Mouse (Mus musculus): ENCODE measurements around the gene Tdrd6. TPM values are rescaled to one million over a fixed set of nuclear protein-coding genes. Genes with fewer than 3 reads are reported as not detected.

The Tdrd6 gene
- polyA plus RNA-seq, 1 experiment from 2014 or later: 0.04 TPM

DNA sequence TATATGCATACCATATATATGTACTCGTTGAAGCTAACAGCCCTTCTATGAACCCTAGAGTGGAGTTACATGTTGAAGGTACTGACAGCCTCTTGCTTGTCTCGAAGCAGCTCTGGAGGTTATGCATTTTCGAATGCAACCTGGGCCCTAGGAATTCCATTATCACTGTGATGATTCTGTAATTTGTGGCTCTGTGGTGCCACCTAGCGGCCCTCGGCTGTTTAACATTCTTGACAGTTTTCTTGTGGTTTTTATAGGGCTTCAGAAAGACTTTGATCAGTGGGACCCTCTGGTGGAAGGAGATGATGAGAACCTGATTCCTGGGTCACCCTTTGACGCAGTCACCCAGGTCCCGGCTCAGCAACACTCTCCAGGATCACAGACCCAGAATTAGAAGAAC, 18.5 kb downstream of the Tdrd6 start:
- ATAC-seq (ENCODE audit: insufficient number of reproducible peaks, insufficient read depth, low FRiP score, low read depth): no peak
- WGBS: 16% methylated on average over 7 of the region's 7 CpGs
- Histone ChIP-seq H3K27me3 (ENCODE audit: control insufficient read depth, insufficient read depth, low read length) (no peaks in the 10 kb centered on the region), H3K9me3 (ENCODE audit: control insufficient read depth, low read length) (no peaks in the 10 kb centered on the region), H3K4me2 (ENCODE audit: low read length) (no peak overlapping the region), H3K36me3 (ENCODE audit: control insufficient read depth, insufficient read depth, low read length) (no peaks in the 10 kb centered on the region), H3K9ac (ENCODE audit: low read length) (no peak overlapping the region), H3K4me1 (ENCODE audit: control insufficient read depth in 2 of 2, insufficient read depth in 2 of 2, low read length in 2 of 2) (no peaks in the 10 kb centered on the region), H3K27ac (replicated peaks in 1 of 2; ENCODE audit: control insufficient read depth in 1 of 2, insufficient read depth in 1 of 2, low read depth in 2 of 2, low read length in 2 of 2) (no peak overlapping the region), H3K4me3 (ENCODE audit: control insufficient read depth in 1 of 2, insufficient read depth in 1 of 2, low read depth in 1 of 2, low read length in 2 of 2) (no peak overlapping the region)

DNA sequence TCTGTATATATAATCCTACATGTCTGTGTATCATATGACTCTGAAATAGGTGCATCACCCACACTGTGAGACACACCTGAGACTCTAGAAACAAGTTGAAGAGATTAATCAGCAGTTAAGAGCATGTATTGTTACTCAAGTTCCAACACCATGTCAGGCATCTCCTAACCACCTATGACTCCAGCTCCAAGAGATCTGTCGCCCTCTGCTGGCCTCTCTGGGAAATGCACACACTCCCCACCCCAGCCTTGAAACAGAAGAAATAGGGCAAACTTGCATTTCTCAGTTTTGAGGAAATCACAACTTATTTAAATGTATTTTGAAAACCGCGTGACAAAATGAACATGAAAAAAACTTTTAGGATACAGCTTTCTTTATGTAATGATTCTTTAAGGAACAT, 23.4 kb downstream of the Tdrd6 start:
- Histone ChIP-seq H3K36me3 (ENCODE audit: control insufficient read depth, insufficient read depth, low read length) (no peaks in the 10 kb centered on the region), H3K4me1 (ENCODE audit: control insufficient read depth in 2 of 2, insufficient read depth in 2 of 2, low read length in 2 of 2) (no peaks in the 10 kb centered on the region), H3K27me3 (ENCODE audit: control insufficient read depth, insufficient read depth, low read length) (no peaks in the 10 kb centered on the region), H3K27ac (replicated peaks in 1 of 2; ENCODE audit: control insufficient read depth in 1 of 2, insufficient read depth in 1 of 2, low read depth in 2 of 2, low read length in 2 of 2) (no peak overlapping the region), H3K9ac (ENCODE audit: low read length) (no peak overlapping the region), H3K4me2 (ENCODE audit: low read length) (no peak overlapping the region), H3K4me3 (ENCODE audit: control insufficient read depth in 1 of 2, insufficient read depth in 1 of 2, low read depth in 1 of 2, low read length in 2 of 2) (no peak overlapping the region), H3K9me3 (ENCODE audit: control insufficient read depth, low read length) (no peaks in the 10 kb centered on the region)
- no peak for ATAC-seq (ENCODE audit: insufficient number of reproducible peaks, insufficient read depth, low FRiP score, low read depth)
- 11% methylated on average over 3 of the region's 3 CpGs for WGBS

DNA sequence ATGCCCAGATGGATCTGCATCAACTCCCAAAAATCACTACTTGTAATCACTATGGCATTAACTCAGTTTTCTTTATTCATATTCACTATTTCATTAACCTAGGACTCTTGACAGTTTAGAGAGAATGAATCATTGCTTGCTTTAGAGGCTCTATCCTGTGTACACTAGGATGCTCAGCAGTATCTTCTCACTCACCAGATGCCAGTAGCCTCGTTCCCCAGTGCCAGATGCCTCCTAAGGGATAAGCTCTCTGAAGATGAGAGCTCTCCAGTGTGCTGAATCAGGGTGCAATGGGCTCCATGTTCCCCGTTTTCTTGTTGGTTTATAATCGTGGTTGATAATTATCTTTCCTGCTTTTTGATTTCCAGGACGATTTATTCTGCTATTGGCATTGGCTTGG, 31.4 kb downstream of the Tdrd6 start:
- WGBS: 41% methylated on average over 4 of the region's 4 CpGs
- no peaks in the 10 kb centered on the region for H3K4me1 ChIP-seq (ENCODE audit: control insufficient read depth in 2 of 2, insufficient read depth in 2 of 2, low read length in 2 of 2)
- H3K9me3 ChIP-seq (ENCODE audit: control insufficient read depth, low read length): 0 out of 2 replicates have a peak, but pooled peaks cover 5% of the 10 kb centered on the region
- no peak overlapping the region for H3K4me2 ChIP-seq (ENCODE audit: low read length)
- no peak overlapping the region for H3K4me3 ChIP-seq (ENCODE audit: control insufficient read depth in 1 of 2, insufficient read depth in 1 of 2, low read depth in 1 of 2, low read length in 2 of 2)
- H3K36me3 ChIP-seq (ENCODE audit: control insufficient read depth, insufficient read depth, low read length): no peaks in the 10 kb centered on the region
- H3K27ac ChIP-seq (replicated peaks in 1 of 2; ENCODE audit: control insufficient read depth in 1 of 2, insufficient read depth in 1 of 2, low read depth in 2 of 2, low read length in 2 of 2): no peak overlapping the region
- H3K9ac ChIP-seq (ENCODE audit: low read length): no peak overlapping the region
- H3K27me3 ChIP-seq (ENCODE audit: control insufficient read depth, insufficient read depth, low read length): no peaks in the 10 kb centered on the region
- ATAC-seq (ENCODE audit: insufficient number of reproducible peaks, insufficient read depth, low FRiP score, low read depth): no peak

- Histone ChIP-seq H3K9me3 (ENCODE audit: control insufficient read depth, low read length) (0 out of 2 replicates have a peak, but pooled peaks cover 5% of the 10 kb centered on the region), H3K4me1 (ENCODE audit: control insufficient read depth in 2 of 2, insufficient read depth in 2 of 2, low read length in 2 of 2) (no peaks in the 10 kb centered on the region)
Measured at GRCm38 (mm10) chr17:43597742-43598141, 32.4 kb downstream of the Tdrd6 start.

GRCm38 (mm10) chr17:43592296-43593291, 37.5 kb downstream of the Tdrd6 start:
- no peak overlapping the region for H3K4me2 ChIP-seq (ENCODE audit: low read length)
- H3K36me3 ChIP-seq (ENCODE audit: control insufficient read depth, insufficient read depth, low read length): no peaks in the 10 kb centered on the region
- no peak for ATAC-seq (ENCODE audit: insufficient number of reproducible peaks, insufficient read depth, low FRiP score, low read depth)
- no peak overlapping the region for H3K9ac ChIP-seq (ENCODE audit: low read length)
- H3K4me1 ChIP-seq (ENCODE audit: control insufficient read depth in 2 of 2, insufficient read depth in 2 of 2, low read length in 2 of 2): no peaks in the 10 kb centered on the region
- H3K27me3 ChIP-seq (ENCODE audit: control insufficient read depth, insufficient read depth, low read length): no peaks in the 10 kb centered on the region
- 0 out of 2 replicates have a peak, but pooled peaks cover 1% of the 10 kb centered on the region for H3K9me3 ChIP-seq (ENCODE audit: control insufficient read depth, low read length)
- 72% methylated on average over 21 of the region's 21 CpGs for WGBS
- no peak overlapping the region for H3K4me3 ChIP-seq (ENCODE audit: control insufficient read depth in 1 of 2, insufficient read depth in 1 of 2, low read depth in 1 of 2, low read length in 2 of 2)
- H3K27ac ChIP-seq (replicated peaks in 1 of 2; ENCODE audit: control insufficient read depth in 1 of 2, insufficient read depth in 1 of 2, low read depth in 2 of 2, low read length in 2 of 2): no peak overlapping the region

More at GRCm38 (mm10) chr17:43597742-43598141, 32.4 kb downstream of the Tdrd6 start:
- WGBS: 93% methylated on average over 2 of the region's 2 CpGs
- no peak overlapping the region for H3K4me3 ChIP-seq (ENCODE audit: control insufficient read depth in 1 of 2, insufficient read depth in 1 of 2, low read depth in 1 of 2, low read length in 2 of 2)
- no peak overlapping the region for H3K9ac ChIP-seq (ENCODE audit: low read length)
- ATAC-seq (ENCODE audit: insufficient number of reproducible peaks, insufficient read depth, low FRiP score, low read depth): no peak
- H3K27ac ChIP-seq (replicated peaks in 1 of 2; ENCODE audit: control insufficient read depth in 1 of 2, insufficient read depth in 1 of 2, low read depth in 2 of 2, low read length in 2 of 2): no peak overlapping the region
- no peaks in the 10 kb centered on the region for H3K36me3 ChIP-seq (ENCODE audit: control insufficient read depth, insufficient read depth, low read length)
- H3K27me3 ChIP-seq (ENCODE audit: control insufficient read depth, insufficient read depth, low read length): no peaks in the 10 kb centered on the region
- H3K4me2 ChIP-seq (ENCODE audit: low read length): no peak overlapping the region

DNA sequence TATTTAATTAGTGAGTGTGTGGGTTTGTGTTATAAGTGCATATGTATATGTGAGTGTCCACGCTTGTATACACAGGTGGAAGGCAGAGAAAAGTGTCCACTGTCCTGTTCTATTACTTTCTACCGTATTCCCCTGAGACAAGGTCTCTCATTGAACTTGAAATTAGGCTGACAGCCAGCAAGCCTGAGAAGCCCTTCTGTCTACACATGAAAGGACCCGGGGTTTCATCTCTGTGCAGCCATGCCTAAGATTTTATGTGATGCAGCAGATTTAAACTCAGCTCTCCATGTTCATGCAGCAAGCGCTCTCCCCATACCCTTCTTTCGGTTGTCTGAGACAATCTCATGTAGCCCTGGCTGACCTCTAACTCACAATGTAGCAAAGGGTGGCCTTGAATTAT, 39.6 kb downstream of the Tdrd6 start:
- Histone ChIP-seq H3K27me3 (ENCODE audit: control insufficient read depth, insufficient read depth, low read length) (no peaks in the 10 kb centered on the region), H3K9ac (ENCODE audit: low read length) (no peak overlapping the region), H3K9me3 (ENCODE audit: control insufficient read depth, low read length) (no peaks in the 10 kb centered on the region), H3K4me3 (ENCODE audit: control insufficient read depth in 1 of 2, insufficient read depth in 1 of 2, low read depth in 1 of 2, low read length in 2 of 2) (no peak overlapping the region), H3K27ac (replicated peaks in 1 of 2; ENCODE audit: control insufficient read depth in 1 of 2, insufficient read depth in 1 of 2, low read depth in 2 of 2, low read length in 2 of 2) (no peak overlapping the region), H3K4me2 (ENCODE audit: low read length) (no peak overlapping the region), H3K4me1 (ENCODE audit: control insufficient read depth in 2 of 2, insufficient read depth in 2 of 2, low read length in 2 of 2) (no peaks in the 10 kb centered on the region), H3K36me3 (ENCODE audit: control insufficient read depth, insufficient read depth, low read length) (no peaks in the 10 kb centered on the region)
- ATAC-seq (ENCODE audit: insufficient number of reproducible peaks, insufficient read depth, low FRiP score, low read depth): no peak
- 88% methylated on average over 5 of the region's 5 CpGs for WGBS

DNA sequence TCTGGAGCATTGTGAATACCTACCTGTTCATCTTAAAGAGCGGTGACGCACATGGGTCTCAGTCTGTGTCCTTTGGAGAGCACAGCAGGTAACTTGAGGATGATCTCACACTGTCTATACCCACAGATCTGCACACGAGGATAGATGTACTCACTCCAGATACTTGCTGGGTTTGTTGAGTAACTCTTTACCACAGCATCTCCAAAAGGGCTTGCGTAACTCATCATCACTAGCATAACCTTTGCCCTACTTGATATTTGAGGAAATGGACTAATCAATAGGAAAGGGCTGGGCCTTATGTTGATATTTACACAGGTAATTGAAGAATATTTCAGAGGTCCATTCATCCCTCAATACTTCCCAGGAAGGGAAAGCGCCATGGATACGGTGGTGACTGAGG, 40.3 kb downstream of the Tdrd6 start:
- no peak overlapping the region for H3K9ac ChIP-seq (ENCODE audit: low read length)
- no peaks in the 10 kb centered on the region for H3K4me1 ChIP-seq (ENCODE audit: control insufficient read depth in 2 of 2, insufficient read depth in 2 of 2, low read length in 2 of 2)
- no peak overlapping the region for H3K4me3 ChIP-seq (ENCODE audit: control insufficient read depth in 1 of 2, insufficient read depth in 1 of 2, low read depth in 1 of 2, low read length in 2 of 2)
- no peaks in the 10 kb centered on the region for H3K9me3 ChIP-seq (ENCODE audit: control insufficient read depth, low read length)
- no peaks in the 10 kb centered on the region for H3K27me3 ChIP-seq (ENCODE audit: control insufficient read depth, insufficient read depth, low read length)
- no peak for ATAC-seq (ENCODE audit: insufficient number of reproducible peaks, insufficient read depth, low FRiP score, low read depth)
- no peaks in the 10 kb centered on the region for H3K36me3 ChIP-seq (ENCODE audit: control insufficient read depth, insufficient read depth, low read length)
- no peak overlapping the region for H3K4me2 ChIP-seq (ENCODE audit: low read length)
- H3K27ac ChIP-seq (replicated peaks in 1 of 2; ENCODE audit: control insufficient read depth in 1 of 2, insufficient read depth in 1 of 2, low read depth in 2 of 2, low read length in 2 of 2): no peak overlapping the region
- WGBS: 92% methylated on average over 6 of the region's 6 CpGs
